Mouse (Mus musculus): Measurements from ENCODE around the gene Tesc. TPM values are rescaled to one million over a fixed set of nuclear protein-coding genes. Genes with fewer than 3 reads are reported as not detected.

The Tesc gene
- total and polyA plus RNA-seq, 3 experiments: 0.34 to 0.80 TPM; not detected in 1

DNA sequence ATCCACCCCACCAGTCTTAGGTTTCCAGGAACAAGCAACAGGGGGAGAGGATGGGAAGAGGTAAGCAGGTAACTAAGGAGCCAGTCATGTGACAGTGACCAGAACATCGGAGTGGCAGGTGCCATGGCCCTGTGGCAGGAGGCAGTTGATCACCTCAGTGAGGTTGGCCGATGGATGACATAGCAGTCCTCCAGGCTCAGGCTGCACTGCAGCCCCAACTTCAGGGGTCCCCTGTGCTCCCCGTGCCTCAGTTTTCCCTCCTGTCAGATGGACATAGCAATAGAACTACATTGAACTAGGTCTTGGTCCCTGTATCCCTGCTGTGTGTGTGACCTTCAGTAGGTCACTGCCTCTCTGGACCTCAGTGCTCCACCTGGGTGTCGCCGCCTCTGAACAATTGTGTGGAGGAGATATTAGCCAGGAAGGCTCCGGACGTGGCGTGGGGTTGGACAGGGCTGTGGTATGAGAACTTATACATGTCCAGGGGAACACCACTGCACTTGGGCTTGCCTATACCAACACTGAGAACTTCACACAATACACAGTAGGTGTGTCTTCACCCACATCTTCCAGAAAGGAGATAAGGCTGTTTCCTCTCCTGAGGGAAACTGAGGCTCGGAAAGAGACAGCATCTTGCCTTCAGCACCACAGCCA lies 2.6 kb downstream of the Tesc start:
- H3K27me3 ChIP-seq (replicated peaks): peaks cover 3% of the 10 kb centered on the region
- peaks cover 9 to 26% of the 10 kb centered on the region in 2 experiments for H3K4me1 ChIP-seq (ENCODE audit: control insufficient read depth in 1 of 2, insufficient read depth in 2 of 2)
- no peak for DNase-seq (ENCODE audit: extremely low read depth)
- H3K9ac ChIP-seq (ENCODE audit: insufficient read depth, low read depth): no peak overlapping the region
- H3K36me3 ChIP-seq (replicated peaks in 1 of 2; ENCODE audit: control insufficient read depth in 1 of 2, insufficient read depth in 1 of 2, low read length in 1 of 2): no peaks in the 10 kb centered on the region
- no peak overlapping the region for H3K4me2 ChIP-seq (ENCODE audit: insufficient read depth, low read depth, poor library complexity, severe bottlenecking)
- H3K9me3 ChIP-seq (replicated peaks; ENCODE audit: low read length): peaks cover 24% of the 10 kb centered on the region
- no peak overlapping the region for H3K4me3 ChIP-seq (replicated peaks in 1 of 3; ENCODE audit: low read depth in 2 of 3, low read length in 2 of 3, poor library complexity in 1 of 3)
- no peaks in the 10 kb centered on the region for H3K79me2 ChIP-seq (replicated peaks; ENCODE audit: control insufficient read depth, extremely low read depth, insufficient read depth, poor library complexity, severe bottlenecking)
- TF ChIP-seq TCF12 (IDR thresholded peaks at IDR 0.05; ENCODE audit: low read depth, low read length) (no peak), ELF1 (IDR thresholded peaks at IDR 0.05; ENCODE audit: low read depth, low read length) (no peak), RCOR1 (conservative IDR thresholded peaks at IDR 0.05; ENCODE audit: low read depth, low read length) (no peak), POLR2AphosphoS2 (IDR thresholded peaks at IDR 0.05; ENCODE audit: low read depth, low read length) (no peak), EP300 (IDR thresholded peaks at IDR 0.05; ENCODE audit: low read length) (no peak), RAD21 (IDR thresholded peaks at IDR 0.05; ENCODE audit: low read depth, low read length) (no peak), JUND (conservative IDR thresholded peaks at IDR 0.05; ENCODE audit: low read depth, low read length) (no peak), NRF1 (IDR thresholded peaks at IDR 0.05; ENCODE audit: low read depth, low read length) (no peak)
- dilution Hi-C loops (cut with MboI; ENCODE audit: extremely low pct_ligation_motif_present, extremely low pct_unique_long_range_greater_than_20kb, low sequenced_read_pairs) (no loop called here), in situ Hi-C loops (cut with MboI; ENCODE audit: low pct_ligation_motif_present, low pct_unique_long_range_greater_than_20kb, low sequenced_read_pairs) (no loop called here)
- H3K27ac ChIP-seq (ENCODE audit: insufficient read depth, low read depth): no peak overlapping the region

DNA sequence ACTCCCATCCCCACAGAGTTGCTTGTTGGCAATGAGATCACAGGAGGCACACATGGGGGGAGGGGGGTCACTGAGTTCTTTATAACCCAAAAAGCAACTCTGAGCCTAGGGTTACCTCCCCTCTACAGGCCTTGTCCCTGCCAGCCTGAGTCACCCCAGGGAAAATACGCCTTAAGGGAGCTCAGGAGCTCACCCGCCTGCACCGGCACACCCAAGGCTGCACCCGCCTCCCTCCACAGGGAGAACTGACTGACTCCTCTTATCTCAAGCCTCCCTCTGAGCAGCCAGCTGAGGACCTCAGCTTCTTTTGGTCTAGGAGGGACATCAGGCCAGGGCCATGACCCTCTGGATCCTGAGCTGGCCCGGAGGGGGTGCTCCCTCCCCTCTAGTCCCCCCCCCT lies 3.5 kb downstream of the Tesc start:
- dilution Hi-C loops (cut with MboI; ENCODE audit: extremely low pct_ligation_motif_present, extremely low pct_unique_long_range_greater_than_20kb, low sequenced_read_pairs): no loop called here
- TF ChIP-seq RAD21 (IDR thresholded peaks at IDR 0.05; ENCODE audit: low read depth, low read length) (no peak), MXI1 (IDR thresholded peaks at IDR 0.05; ENCODE audit: low read depth, low read length) (no peak)
- H3K79me2 ChIP-seq (replicated peaks; ENCODE audit: control insufficient read depth, extremely low read depth, insufficient read depth, poor library complexity, severe bottlenecking): no peaks in the 10 kb centered on the region
- no peak overlapping the region for H3K9ac ChIP-seq (ENCODE audit: insufficient read depth, low read depth)
- peaks cover 26% of the 10 kb centered on the region for H3K9me3 ChIP-seq (replicated peaks; ENCODE audit: low read length)
- in situ Hi-C loops (cut with MboI; ENCODE audit: low pct_ligation_motif_present, low pct_unique_long_range_greater_than_20kb, low sequenced_read_pairs): no loop called here
- no peak overlapping the region for H3K27ac ChIP-seq (ENCODE audit: insufficient read depth, low read depth)
- H3K4me1 ChIP-seq (ENCODE audit: control insufficient read depth in 1 of 2, insufficient read depth in 2 of 2): peaks cover 9 to 26% of the 10 kb centered on the region in 2 experiments
- H3K4me2 ChIP-seq (ENCODE audit: insufficient read depth, low read depth, poor library complexity, severe bottlenecking): no peak overlapping the region
- H3K4me3 ChIP-seq (replicated peaks in 1 of 3; ENCODE audit: low read depth in 2 of 3, low read length in 2 of 3, poor library complexity in 1 of 3): no peak overlapping the region
- no peak for DNase-seq (ENCODE audit: extremely low read depth)
- H3K27me3 ChIP-seq (replicated peaks): peaks cover 3% of the 10 kb centered on the region
- no peaks in the 10 kb centered on the region for H3K36me3 ChIP-seq (replicated peaks in 1 of 2; ENCODE audit: control insufficient read depth in 1 of 2, insufficient read depth in 1 of 2, low read length in 1 of 2)

DNA sequence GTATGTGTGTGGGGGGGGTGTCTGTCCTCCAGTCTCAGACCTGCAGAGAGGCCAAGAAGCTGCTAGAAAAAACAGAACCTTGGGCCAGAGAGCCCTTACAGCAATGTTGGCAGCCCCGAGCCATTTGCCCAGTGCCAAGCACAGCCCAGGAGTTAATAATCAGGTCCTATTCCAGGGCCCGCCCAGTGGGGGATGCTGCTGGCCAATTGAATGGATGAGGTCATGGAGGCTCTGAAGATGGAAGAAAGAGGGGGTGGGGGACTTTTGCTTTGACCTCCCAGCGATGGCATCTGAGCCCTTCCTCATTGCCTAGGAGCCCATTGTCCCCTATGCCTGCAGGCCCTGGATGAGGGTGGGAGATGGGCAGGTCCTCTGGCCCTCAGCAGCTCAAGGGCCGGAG lies 4.0 kb downstream of the Tesc start:
- H3K4me2 ChIP-seq (ENCODE audit: insufficient read depth, low read depth, poor library complexity, severe bottlenecking): no peak overlapping the region
- TF ChIP-seq HCFC1 (IDR thresholded peaks at IDR 0.05; ENCODE audit: low read depth, low read length) (no peak), CHD1 (IDR thresholded peaks at IDR 0.05; ENCODE audit: low read depth, low read length) (no peak), MAFK (IDR thresholded peaks at IDR 0.05; ENCODE audit: insufficient replicate concordance, low read length) (no peak), USF1 (IDR thresholded peaks at IDR 0.05; ENCODE audit: low read depth, low read length) (no peak), POLR2AphosphoS2 (IDR thresholded peaks at IDR 0.05; ENCODE audit: low read depth, low read length) (no peak), MYC (IDR thresholded peaks at IDR 0.05; ENCODE audit: low read depth, low read length) (no peak), CTCF (conservative IDR thresholded peaks at IDR 0.05 in 1 of 2, IDR thresholded peaks at IDR 0.05 in 1 of 2; ENCODE audit: low read depth in 2 of 2, low read length in 2 of 2) (no peak), RCOR1 (conservative IDR thresholded peaks at IDR 0.05; ENCODE audit: low read depth, low read length) (no peak), ZC3H11A (IDR thresholded peaks at IDR 0.05; ENCODE audit: low read depth, low read length) (no peak)
- peaks cover 3% of the 10 kb centered on the region for H3K27me3 ChIP-seq (replicated peaks)
- H3K4me1 ChIP-seq (ENCODE audit: control insufficient read depth in 1 of 2, insufficient read depth in 2 of 2): peaks cover 9 to 26% of the 10 kb centered on the region in 2 experiments
- H3K27ac ChIP-seq (ENCODE audit: insufficient read depth, low read depth): no peak overlapping the region
- peaks cover 28% of the 10 kb centered on the region for H3K9me3 ChIP-seq (replicated peaks; ENCODE audit: low read length)
- dilution Hi-C loops (cut with MboI; ENCODE audit: extremely low pct_ligation_motif_present, extremely low pct_unique_long_range_greater_than_20kb, low sequenced_read_pairs): no loop called here
- no peaks in the 10 kb centered on the region for H3K79me2 ChIP-seq (replicated peaks; ENCODE audit: control insufficient read depth, extremely low read depth, insufficient read depth, poor library complexity, severe bottlenecking)
- H3K36me3 ChIP-seq (replicated peaks in 1 of 2; ENCODE audit: control insufficient read depth in 1 of 2, insufficient read depth in 1 of 2, low read length in 1 of 2): no peaks in the 10 kb centered on the region
- in situ Hi-C loops (cut with MboI; ENCODE audit: low pct_ligation_motif_present, low pct_unique_long_range_greater_than_20kb, low sequenced_read_pairs): no loop called here
- no peak overlapping the region for H3K4me3 ChIP-seq (replicated peaks in 1 of 3; ENCODE audit: low read depth in 2 of 3, low read length in 2 of 3, poor library complexity in 1 of 3)
- H3K9ac ChIP-seq (ENCODE audit: insufficient read depth, low read depth): no peak overlapping the region
- no peak for DNase-seq (ENCODE audit: extremely low read depth)

All from CH12.LX (cell line).